Mouse (Mus musculus) layer of hippocampus, postnatal 36 days (tissue): ENCODE measurements around the gene Pax3. TPM values are rescaled to one million over a fixed set of nuclear protein-coding genes. Genes with fewer than 3 reads are reported as not detected.

ENCODE experiments used
- DNase-seq, 2 experiments: peaks; one replicate each; pipeline ENCODE4 v3.0.0; 2022
- total RNA-seq, 2 experiments: library from RNA; stranded (reverse); gene quantifications; 2 replicates each; pipeline ENCODE4 v1.2.3; 2021

The Pax3 gene
- total RNA-seq, 2 experiments from 2014 or later: not detected

DNA sequence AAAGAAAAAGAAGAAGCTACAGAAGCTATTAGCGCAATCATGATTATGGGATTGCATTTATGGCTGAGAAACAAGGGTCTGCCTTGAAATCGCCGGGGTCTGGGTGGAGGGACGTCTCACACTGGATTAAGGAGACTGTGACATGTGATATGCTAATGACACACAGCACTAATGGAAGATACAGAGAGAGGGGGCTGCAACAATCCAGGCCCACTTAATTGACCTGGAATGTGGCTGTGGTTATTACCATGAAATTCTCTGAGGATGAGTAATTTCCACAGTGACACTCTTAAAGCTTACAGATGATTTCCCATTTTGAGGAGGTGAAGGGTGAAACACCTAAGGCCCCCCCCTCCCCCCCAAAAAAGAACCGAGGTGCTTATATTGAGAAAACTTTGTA is 136.1 kb downstream of the Pax3 start:
- DNase-seq: no peak

- no peak for DNase-seq
These were observed 139.0 kb downstream of the Pax3 start for GRCm38 (mm10) chr1:78057939-78058338.

- no peak for DNase-seq
These were observed 143.3 kb downstream of the Pax3 start for GRCm38 (mm10) chr1:78053677-78054076.

Other genes with a start within 250 kb of the Pax3 start
- gene Sgpp2, start 113.2 kb upstream of the Pax3 start, total RNA-seq: 1 to 10 TPM; 4.0 to 5.5 TPM